8 mouse cellular contexts compared by ENCODE assay signal in the genomic region with DNA sequence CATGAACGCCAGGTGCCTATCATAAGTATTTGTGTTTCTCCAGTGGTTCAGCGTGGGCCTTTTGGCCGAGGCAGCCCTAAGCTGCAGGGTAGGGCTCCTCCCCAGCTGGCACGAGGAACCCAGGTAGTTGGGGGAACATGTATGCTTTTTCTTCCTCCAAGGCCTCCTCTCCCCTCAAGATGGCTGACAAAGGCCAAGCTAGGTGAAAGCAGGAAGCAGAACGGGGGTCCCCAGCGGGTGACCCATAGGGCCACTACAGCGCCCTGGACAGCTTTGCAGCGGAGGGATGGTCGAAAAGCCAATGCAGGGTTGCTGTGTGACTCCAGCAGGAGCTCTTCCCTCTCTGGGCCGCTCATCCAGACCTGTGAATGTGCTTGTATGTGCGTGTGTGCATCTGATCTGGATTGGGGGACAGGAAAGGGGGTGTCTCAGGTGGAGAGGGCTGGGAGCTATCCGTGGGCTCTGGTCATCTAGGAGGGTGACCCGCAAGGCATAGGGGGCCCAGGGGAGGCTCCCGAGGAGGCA. TPM values are rescaled to one million over a fixed set of nuclear protein-coding genes. Genes with fewer than 3 reads are reported as not detected.
DNase-seq lines count a peak whose midpoint lies in the region; ATAC-seq and TF ChIP-seq lines count a peak whose summit lies in the region.

No protein-coding gene starts in this region.

- H3K9ac ChIP-seq in kidney, postnatal 0 days (ENCODE audit: low read depth, low read length): peak overlapping the region; percentile 87
- H3K9ac ChIP-seq in hindbrain, embryonic 14.5 days: peak overlapping the region; percentile 72
- H3K9ac ChIP-seq in midbrain, embryonic 15.5 days: peak overlapping the region; percentile 66

- H3K27me3 ChIP-seq in kidney, postnatal 0 days (ENCODE audit: insufficient read depth, low read length): no peaks in the 10 kb centered on the region
- peaks cover 8% of the 10 kb centered on the region; the same call in 1 of the 2 replicates for H3K27me3 ChIP-seq in hindbrain, embryonic 14.5 days (ENCODE audit: control insufficient read depth, insufficient read depth, low read length)
- peaks cover 6% of the 10 kb centered on the region; the same call in 1 of the 2 replicates for H3K27me3 ChIP-seq in midbrain, embryonic 15.5 days (replicated peaks)

- ATAC-seq in kidney, postnatal 0 days (replicated peaks; ENCODE audit: low FRiP score, low read depth): no peak
- peak; percentile 12 for ATAC-seq in common myeloid progenitor, adult 5-6 weeks (replicated peaks; ENCODE audit: low read depth, poor library complexity, severe bottlenecking)
- no peak for ATAC-seq in hindbrain, embryonic 14.5 days (ENCODE audit: low FRiP score)
- no peak for ATAC-seq in midbrain, embryonic 15.5 days (replicated peaks)
- ATAC-seq in erythroid progenitor cell, adult 5-6 weeks (replicated peaks; ENCODE audit: low FRiP score, poor library complexity, severe bottlenecking): no peak

- no peak for TF ChIP-seq CTCF in kidney, postnatal 0 days (IDR thresholded peaks at IDR 0.05; ENCODE audit: low read depth)

- no peaks in the 10 kb centered on the region for H3K36me3 ChIP-seq in kidney, postnatal 0 days (ENCODE audit: insufficient read depth, low read length)
- H3K36me3 ChIP-seq in hindbrain, embryonic 14.5 days (replicated peaks; ENCODE audit: control insufficient read depth, insufficient read depth): no peaks in the 10 kb centered on the region
- H3K36me3 ChIP-seq in midbrain, embryonic 15.5 days (replicated peaks): no peaks in the 10 kb centered on the region

- H3K9me3 ChIP-seq in kidney, postnatal 0 days (replicated peaks; ENCODE audit: low read length): no peaks in the 10 kb centered on the region
- H3K9me3 ChIP-seq in hindbrain, embryonic 14.5 days (ENCODE audit: control insufficient read depth, low read length): no peaks in the 10 kb centered on the region
- H3K9me3 ChIP-seq in midbrain, embryonic 15.5 days: no peaks in the 10 kb centered on the region

- peak overlapping the region; percentile 96 for H3K4me2 ChIP-seq in kidney, postnatal 0 days (ENCODE audit: low read length)
- H3K4me2 ChIP-seq in hindbrain, embryonic 14.5 days (replicated peaks): peak overlapping the region; percentile 71
- H3K4me2 ChIP-seq in midbrain, embryonic 15.5 days: peak overlapping the region; percentile 91

- WGBS in kidney, postnatal 0 days: 24% methylated on average over 14 of the region's 14 CpGs
- 15% methylated on average over 14 of the region's 14 CpGs for whole genome bisulfite sequencing in hindbrain, embryonic 14.5 days
- 18% methylated on average over 14 of the region's 14 CpGs for WGBS in midbrain, embryonic 15.5 days

- H3K4me3 ChIP-seq in kidney, postnatal 0 days (replicated peaks; ENCODE audit: low read depth, low read length): peak overlapping the region; percentile 81
- H3K4me3 ChIP-seq in hindbrain, embryonic 14.5 days (replicated peaks; ENCODE audit: low read length): peak overlapping the region; percentile 65
- peak overlapping the region; percentile 77 for H3K4me3 ChIP-seq in midbrain, embryonic 15.5 days

- H3K27ac ChIP-seq in kidney, postnatal 0 days: peak overlapping the region; percentile 42; the same call in 1 of the 2 replicates
- peak overlapping the region; percentile 32; the same call in 1 of the 2 replicates for H3K27ac ChIP-seq in hindbrain, embryonic 14.5 days
- H3K27ac ChIP-seq in midbrain, embryonic 15.5 days: 0 out of 2 replicates have a peak overlapping the region, but pooled peaks have one; percentile 32

- H3K4me1 ChIP-seq in kidney, postnatal 0 days (replicated peaks; ENCODE audit: insufficient read depth, low read length): peaks cover 3% of the 10 kb centered on the region; the same call in 1 of the 2 replicates
- peaks cover 10% of the 10 kb centered on the region for H3K4me1 ChIP-seq in hindbrain, embryonic 14.5 days (replicated peaks; ENCODE audit: control insufficient read depth, insufficient read depth, low read length)
- H3K4me1 ChIP-seq in midbrain, embryonic 15.5 days: peaks cover 18% of the 10 kb centered on the region

- no peak for DNase-seq in kidney, postnatal 0 days (ENCODE audit: low spot score)
- DNase-seq in kidney, postnatal 10 days: no peak
- no peak for DNase-seq in hindbrain, embryonic 14.5 days (ENCODE audit: low spot score)
- no peak for DNase-seq in urinary bladder, postnatal 14 days (ENCODE audit: low spot score)
- no peak for DNase-seq in embryo, embryonic 11 days

RNA-seq across cellular contexts. Expression of a gene that starts 0.4 kb away (rescaled TPM):
- polyA plus RNA-seq in kidney, postnatal 0 days (2015; fragmentation: Nextera tagmentation; extraction: Ambion mirVana): 9.4 and 10.5 TPM in 2 replicates
- 28.5 and 29.9 TPM in 2 replicates for total RNA-seq in common myeloid progenitor, adult 5-6 weeks (2017)
- polyA plus RNA-seq in hindbrain, embryonic 14.5 days (2014; fragmentation: Nextera tagmentation; extraction: Ambion mirVana): 4.2 and 4.3 TPM in 2 replicates
- 4.3 and 4.4 TPM in 2 replicates for polyA plus RNA-seq in midbrain, embryonic 15.5 days (2015; fragmentation: Nextera tagmentation; extraction: Ambion mirVana)
- total RNA-seq in erythroid progenitor cell, adult 5-6 weeks (2015; ENCODE audit: low replicate concordance): 0.36 TPM in 1 of 2 replicates, not detected in the other
- total RNA-seq in erythroid progenitor cell, adult 5-6 weeks (2017; ENCODE audit: low replicate concordance): 0.98 and 1.4 TPM in 2 replicates

RNA-seq across cellular contexts. Expression of a gene that starts 16.3 kb away (rescaled TPM):
- polyA plus RNA-seq in kidney, postnatal 0 days (2015; fragmentation: Nextera tagmentation; extraction: Ambion mirVana): 78.7 and 78.8 TPM in 2 replicates
- 28.0 and 33.3 TPM in 2 replicates for total RNA-seq in common myeloid progenitor, adult 5-6 weeks (2017)
- polyA plus RNA-seq in hindbrain, embryonic 14.5 days (2014; fragmentation: Nextera tagmentation; extraction: Ambion mirVana): 78.6 and 79.8 TPM in 2 replicates
- polyA plus RNA-seq in midbrain, embryonic 15.5 days (2015; fragmentation: Nextera tagmentation; extraction: Ambion mirVana): 94.9 and 98.5 TPM in 2 replicates
- 3.6 and 7.5 TPM in 2 replicates for total RNA-seq in erythroid progenitor cell, adult 5-6 weeks (2015; ENCODE audit: low replicate concordance)
- 2.0 and 6.7 TPM in 2 replicates for total RNA-seq in erythroid progenitor cell, adult 5-6 weeks (2017; ENCODE audit: low replicate concordance)

RNA-seq across cellular contexts. Expression of a gene that starts 47.6 kb away (rescaled TPM):
- polyA plus RNA-seq in kidney, postnatal 0 days (2015; fragmentation: Nextera tagmentation; extraction: Ambion mirVana): 0.06 TPM in 1 of 2 replicates, not detected in the other
- not detected in 2 replicates for total RNA-seq in common myeloid progenitor, adult 5-6 weeks (2017)
- 0.12 and 0.14 TPM in 2 replicates for polyA plus RNA-seq in hindbrain, embryonic 14.5 days (2014; fragmentation: Nextera tagmentation; extraction: Ambion mirVana)
- polyA plus RNA-seq in midbrain, embryonic 15.5 days (2015; fragmentation: Nextera tagmentation; extraction: Ambion mirVana): 0.13 TPM in 1 of 2 replicates, not detected in the other
- not detected in 2 replicates for total RNA-seq in erythroid progenitor cell, adult 5-6 weeks (2015; ENCODE audit: low replicate concordance)
- total RNA-seq in erythroid progenitor cell, adult 5-6 weeks (2017; ENCODE audit: low replicate concordance): 0.90 TPM in 1 of 2 replicates, not detected in the other
